Mouse (Mus musculus): ENCODE data around the gene Stil. TPM values are rescaled to one million over a fixed set of nuclear protein-coding genes. Genes with fewer than 3 reads are reported as not detected.

Stil gene
- polyA plus RNA-seq, 1 experiment: 0.13 TPM

DNA sequence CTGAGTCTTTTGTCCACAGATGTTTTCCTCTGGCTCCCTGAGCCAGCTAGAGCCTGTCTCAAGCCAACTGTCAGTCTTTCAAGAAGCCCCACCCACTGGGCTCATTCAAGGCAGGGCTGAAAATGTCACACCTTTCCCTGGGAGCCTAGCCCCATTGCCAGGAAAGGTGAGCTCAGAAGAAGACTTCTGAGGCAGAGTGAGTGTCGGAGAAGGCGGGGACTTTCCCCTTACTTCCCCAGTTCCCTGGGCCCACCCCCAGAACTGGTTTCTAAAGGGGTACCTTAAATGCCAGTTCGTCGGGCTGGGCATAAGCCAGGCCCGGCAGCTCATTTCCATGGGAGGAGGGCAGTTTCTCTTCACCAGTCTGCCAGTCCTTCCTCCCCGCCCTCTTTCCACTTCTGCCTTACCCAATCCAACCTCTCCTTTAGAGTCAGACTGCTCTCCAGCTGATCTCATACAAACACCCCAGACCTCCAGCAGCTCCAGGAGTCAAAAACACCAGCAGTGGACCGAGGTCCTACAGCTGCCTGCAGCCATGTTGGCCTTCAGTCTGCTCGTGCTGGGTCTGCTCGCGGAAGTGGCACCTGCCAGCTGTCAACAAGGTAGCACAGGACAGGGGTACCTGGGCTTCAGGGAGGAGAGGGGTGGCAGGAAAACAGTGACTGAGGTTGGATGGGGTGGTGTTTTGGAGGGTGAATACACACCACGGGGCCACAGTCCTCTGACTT lies 88.8 kb downstream of the Stil start, which contains the start of gene Pdzk1ip1:
TSS of gene Pdzk1ip1 (plus strand) at position 98 of the 728 bp plus-strand sequence.
- Histone ChIP-seq H3K4me1 (ENCODE audit: control insufficient read depth, insufficient read depth, low read length) (peaks cover 34% of the 10 kb centered on the region), H3K27ac (ENCODE audit: insufficient read depth, low read depth, low read length) (peak within 1 kb of the TSS; percentile 92), H3K36me3 (ENCODE audit: control insufficient read depth, insufficient read depth, low read length) (peaks cover 2% of the 10 kb centered on the region; the same call in 1 of the 2 replicates), H3K4me3 (ENCODE audit: insufficient read depth, low read depth, low read length) (peak within 1 kb of the TSS; percentile 76), H3K27me3 (replicated peaks; ENCODE audit: control insufficient read depth, insufficient read depth, low read length) (no peaks in the 10 kb centered on the region)
- peak; percentile 94 for DNase-seq
- TF ChIP-seq POLR2A (IDR thresholded peaks at IDR 0.05; ENCODE audit: low read depth, low read length): peak; percentile 95
- TF ChIP-seq CTCF (conservative IDR thresholded peaks at IDR 0.05; ENCODE audit: insufficient read depth, insufficient read length, low read depth, low read length): no peak
- WGBS: 14% methylated on average over 11 of the region's 11 CpGs

GRCm38 (mm10) chr4:115090592-115090991 lies 90.6 kb downstream of the Stil start:
- Histone ChIP-seq H3K27me3 (replicated peaks; ENCODE audit: control insufficient read depth, insufficient read depth, low read length) (no peaks in the 10 kb centered on the region), H3K4me1 (ENCODE audit: control insufficient read depth, insufficient read depth, low read length) (peaks cover 38% of the 10 kb centered on the region), H3K36me3 (ENCODE audit: control insufficient read depth, insufficient read depth, low read length) (peaks cover 2% of the 10 kb centered on the region; the same call in 1 of the 2 replicates), H3K27ac (ENCODE audit: insufficient read depth, low read depth, low read length) (peak overlapping the region; percentile 92), H3K4me3 (ENCODE audit: insufficient read depth, low read depth, low read length) (peak overlapping the region; percentile 76)
- 47% methylated on average over 2 of the region's 2 CpGs for WGBS
- TF ChIP-seq POLR2A (IDR thresholded peaks at IDR 0.05; ENCODE audit: low read depth, low read length) (peak; percentile 44), CTCF (conservative IDR thresholded peaks at IDR 0.05; ENCODE audit: insufficient read depth, insufficient read length, low read depth, low read length) (no peak)
- peak; percentile 91 for DNase-seq

DNA sequence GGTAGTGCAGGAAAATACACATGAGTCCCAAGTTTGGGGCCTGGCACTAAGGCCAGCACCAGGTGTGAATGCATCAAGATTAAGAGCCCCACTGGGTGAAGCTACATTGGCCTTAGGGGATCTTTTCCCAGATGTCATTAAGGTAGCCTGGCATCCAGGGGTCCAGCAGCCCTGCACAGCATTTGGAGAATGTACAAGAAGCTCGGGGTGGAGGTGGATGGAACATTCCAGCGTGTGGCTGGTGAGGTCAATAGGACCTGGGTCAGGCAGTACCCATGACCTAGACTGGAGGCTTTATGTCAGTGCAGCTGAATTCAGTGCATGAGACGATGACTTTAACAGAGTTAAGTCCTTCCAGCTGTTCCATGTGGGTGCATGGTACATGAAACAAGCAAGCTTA lies 91.8 kb downstream of the Stil start:
- DNase-seq: peak; percentile 33
- WGBS: 42% methylated on average over 3 of the region's 3 CpGs
- Histone ChIP-seq H3K4me1 (ENCODE audit: control insufficient read depth, insufficient read depth, low read length) (peaks cover 46% of the 10 kb centered on the region), H3K4me3 (ENCODE audit: insufficient read depth, low read depth, low read length) (peak overlapping the region; percentile 31), H3K36me3 (ENCODE audit: control insufficient read depth, insufficient read depth, low read length) (peaks cover 2% of the 10 kb centered on the region; the same call in 1 of the 2 replicates), H3K27me3 (replicated peaks; ENCODE audit: control insufficient read depth, insufficient read depth, low read length) (no peaks in the 10 kb centered on the region), H3K27ac (ENCODE audit: insufficient read depth, low read depth, low read length) (peak overlapping the region; percentile 78)
- TF ChIP-seq POLR2A (IDR thresholded peaks at IDR 0.05; ENCODE audit: low read depth, low read length) (no peak), CTCF (conservative IDR thresholded peaks at IDR 0.05; ENCODE audit: insufficient read depth, insufficient read length, low read depth, low read length) (no peak)

Other genes with a start within 250 kb of the Stil start
- gene Gm12830, start 178.4 kb upstream of the Stil start, polyA plus RNA-seq (2012; rRNA removed): not detected in 2 replicates
- gene Foxd2, start 91.3 kb upstream of the Stil start, polyA plus RNA-seq (2012; rRNA removed): 1.5 and 1.7 TPM in 2 replicates
- not detected in 2 replicates for gene Foxe3, start 74.1 kb upstream of the Stil start, polyA plus RNA-seq (2012; rRNA removed)
- 26.1 and 26.3 TPM in 2 replicates for gene Cmpk1, start 12.9 kb upstream of the Stil start, polyA plus RNA-seq (2012; rRNA removed)
- 1.7 and 1.8 TPM in 2 replicates for gene Tal1, start 56.3 kb downstream of the Stil start, polyA plus RNA-seq (2012; rRNA removed)
- 3,641 and 4,008 TPM in 2 replicates for gene Pdzk1ip1, start 88.5 kb downstream of the Stil start, polyA plus RNA-seq (2012; rRNA removed)
- 0.04 and 0.06 TPM in 2 replicates for gene Cyp4x1, start 134.1 kb downstream of the Stil start, polyA plus RNA-seq (2012; rRNA removed)
- gene Cyp4a29, start 241.9 kb downstream of the Stil start, polyA plus RNA-seq (2012; rRNA removed): not detected in 2 replicates

Measured in kidney, adult 2 months (tissue).